Mouse (Mus musculus): Measurements from ENCODE around the gene Gm20388. TPM values are rescaled to one million over a fixed set of nuclear protein-coding genes. Genes with fewer than 3 reads are reported as not detected.

Gene Gm20388
- total and polyA plus RNA-seq, 2 experiments from 2014 or later = 17.3 TPM; not detected in 1

- no peak for TF ChIP-seq CTCF (IDR thresholded peaks at IDR 0.05; ENCODE audit: low read depth)
- TF ChIP-seq EP300 (IDR thresholded peaks at IDR 0.05; ENCODE audit: low read depth) = no peak
- H3K36me3 ChIP-seq (replicated peaks; ENCODE audit: control insufficient read depth, insufficient read depth, low read length) = peaks cover 71% of the 10 kb centered on the region
- WGBS = 94% methylated on average over 6 of the region's 6 CpGs
- H3K9ac ChIP-seq (replicated peaks; ENCODE audit: low read depth, low read length) = no peak overlapping the region
- H3K4me2 ChIP-seq (ENCODE audit: low read depth, low read length) = no peak overlapping the region
- H3K27ac ChIP-seq (ENCODE audit: low read depth) = no peak overlapping the region
- H3K4me3 ChIP-seq (ENCODE audit: low read depth, low read length) = no peak overlapping the region
- no peaks in the 10 kb centered on the region for H3K9me3 ChIP-seq (replicated peaks; ENCODE audit: control insufficient read depth, low read length)
- DNase-seq (ENCODE audit: low spot score) (no peak), ATAC-seq (ENCODE audit: insufficient read depth, low read depth) (no peak)
- no peaks in the 10 kb centered on the region for H3K27me3 ChIP-seq (ENCODE audit: control insufficient read depth, insufficient read depth, low read length)
- no peaks in the 10 kb centered on the region for H3K4me1 ChIP-seq (ENCODE audit: control insufficient read depth, insufficient read depth)
These were observed 3593.3 kb downstream of the Gm20388 start for GRCm38 (mm10) chr8:123503801-123504467.

GRCm38 (mm10) chr8:123504591-123505195, 3594.1 kb downstream of the Gm20388 start:
- WGBS = 91% methylated on average over 9 of the region's 9 CpGs
- H3K4me1 ChIP-seq (ENCODE audit: control insufficient read depth, insufficient read depth) = no peaks in the 10 kb centered on the region
- DNase-seq (ENCODE audit: low spot score) = no peak
- H3K36me3 ChIP-seq (replicated peaks; ENCODE audit: control insufficient read depth, insufficient read depth, low read length) = peaks cover 63% of the 10 kb centered on the region
- H3K9me3 ChIP-seq (replicated peaks; ENCODE audit: control insufficient read depth, low read length) = no peaks in the 10 kb centered on the region
- TF ChIP-seq CTCF (IDR thresholded peaks at IDR 0.05; ENCODE audit: low read depth) (no peak), EP300 (IDR thresholded peaks at IDR 0.05; ENCODE audit: low read depth) (no peak)
- H3K9ac ChIP-seq (replicated peaks; ENCODE audit: low read depth, low read length) = no peak overlapping the region
- no peak overlapping the region for H3K4me2 ChIP-seq (ENCODE audit: low read depth, low read length)
- no peaks in the 10 kb centered on the region for H3K27me3 ChIP-seq (ENCODE audit: control insufficient read depth, insufficient read depth, low read length)
- no peak overlapping the region for H3K27ac ChIP-seq (ENCODE audit: low read depth)
- ATAC-seq (ENCODE audit: insufficient read depth, low read depth) = no peak
- H3K4me3 ChIP-seq (ENCODE audit: low read depth, low read length) = no peak overlapping the region

- H3K9ac ChIP-seq (replicated peaks; ENCODE audit: low read depth, low read length) = no peak overlapping the region
- no peak for TF ChIP-seq EP300 (IDR thresholded peaks at IDR 0.05; ENCODE audit: low read depth)
- TF ChIP-seq CTCF (IDR thresholded peaks at IDR 0.05; ENCODE audit: low read depth) = no peak
- H3K27me3 ChIP-seq (ENCODE audit: control insufficient read depth, insufficient read depth, low read length) = no peaks in the 10 kb centered on the region
- no peaks in the 10 kb centered on the region for H3K9me3 ChIP-seq (replicated peaks; ENCODE audit: control insufficient read depth, low read length)
- no peaks in the 10 kb centered on the region for H3K4me1 ChIP-seq (ENCODE audit: control insufficient read depth, insufficient read depth)
- H3K36me3 ChIP-seq (replicated peaks; ENCODE audit: control insufficient read depth, insufficient read depth, low read length) = peaks cover 57% of the 10 kb centered on the region
- H3K4me2 ChIP-seq (ENCODE audit: low read depth, low read length) = no peak overlapping the region
- 84% methylated on average over 4 of the region's 4 CpGs for WGBS
- no peak for DNase-seq (ENCODE audit: low spot score)
- H3K27ac ChIP-seq (ENCODE audit: low read depth) = no peak overlapping the region
- H3K4me3 ChIP-seq (ENCODE audit: low read depth, low read length) = no peak overlapping the region
- no peak for ATAC-seq (ENCODE audit: insufficient read depth, low read depth)
These were observed 3594.6 kb downstream of the Gm20388 start for GRCm38 (mm10) chr8:123505267-123505666.

GRCm38 (mm10) chr8:123505695-123506094, 3595.1 kb downstream of the Gm20388 start:
- Histone ChIP-seq H3K27ac (ENCODE audit: low read depth) (no peak overlapping the region), H3K4me1 (ENCODE audit: control insufficient read depth, insufficient read depth) (no peaks in the 10 kb centered on the region), H3K4me3 (ENCODE audit: low read depth, low read length) (no peak overlapping the region), H3K9ac (replicated peaks; ENCODE audit: low read depth, low read length) (no peak overlapping the region), H3K27me3 (ENCODE audit: control insufficient read depth, insufficient read depth, low read length) (no peaks in the 10 kb centered on the region), H3K4me2 (ENCODE audit: low read depth, low read length) (no peak overlapping the region), H3K36me3 (replicated peaks; ENCODE audit: control insufficient read depth, insufficient read depth, low read length) (peaks cover 53% of the 10 kb centered on the region), H3K9me3 (replicated peaks; ENCODE audit: control insufficient read depth, low read length) (no peaks in the 10 kb centered on the region)
- ATAC-seq (ENCODE audit: insufficient read depth, low read depth) (no peak), DNase-seq (ENCODE audit: low spot score) (no peak)
- TF ChIP-seq CTCF (IDR thresholded peaks at IDR 0.05; ENCODE audit: low read depth) = no peak
- TF ChIP-seq EP300 (IDR thresholded peaks at IDR 0.05; ENCODE audit: low read depth) = no peak
- WGBS = 88% methylated on average over 9 of the region's 9 CpGs

- Histone ChIP-seq H3K9me3 (replicated peaks; ENCODE audit: control insufficient read depth, low read length) (no peaks in the 10 kb centered on the region), H3K9ac (replicated peaks; ENCODE audit: low read depth, low read length) (no peak overlapping the region), H3K36me3 (replicated peaks; ENCODE audit: control insufficient read depth, insufficient read depth, low read length) (peaks cover 39% of the 10 kb centered on the region), H3K4me3 (ENCODE audit: low read depth, low read length) (no peak overlapping the region), H3K4me2 (ENCODE audit: low read depth, low read length) (no peak overlapping the region), H3K27ac (ENCODE audit: low read depth) (no peak overlapping the region), H3K27me3 (ENCODE audit: control insufficient read depth, insufficient read depth, low read length) (no peaks in the 10 kb centered on the region), H3K4me1 (ENCODE audit: control insufficient read depth, insufficient read depth) (no peaks in the 10 kb centered on the region)
- no peak for ATAC-seq (ENCODE audit: insufficient read depth, low read depth)
- no peak for DNase-seq (ENCODE audit: low spot score)
- TF ChIP-seq EP300 (IDR thresholded peaks at IDR 0.05; ENCODE audit: low read depth) (no peak), CTCF (IDR thresholded peaks at IDR 0.05; ENCODE audit: low read depth) (no peak)
- 96% methylated on average over 5 of the region's 5 CpGs for WGBS
These were observed 3596.5 kb downstream of the Gm20388 start for GRCm38 (mm10) chr8:123507153-123507552.
